Mouse (Mus musculus) neural tube, embryonic 15.5 days (tissue): ENCODE data around the gene Tom1l2. TPM values are rescaled to one million over a fixed set of nuclear protein-coding genes. Genes with fewer than 3 reads are reported as not detected.
A peak's percentile ranks its signal among the peaks of the same experiment; 100 is the strongest.

Experiments used
- ATAC-seq: fragments of 200-750 bp; cut with Nextera tagmentation; 2 replicates; pipeline ENCODE4 v1.8.0; 2017; ENCODE audit warnings: mild to moderate bottlenecking, moderate TSS enrichment, moderate library complexity; ENCODE audit not compliant: low FRiP score
- H3K27ac ChIP-seq: fragments of 300-500 bp; sonication (generic); replicated peaks from 2 replicates; pipeline ENCODE4 v1.5.1; 2015; ENCODE audit warnings: mild to moderate bottlenecking, inconsistent platforms
- H3K27me3 ChIP-seq: fragments of 300-500 bp; sonication (generic); replicated peaks from 2 replicates; pipeline ENCODE4 v1.6.1; 2015; ENCODE audit warnings: inconsistent platforms
- H3K36me3 ChIP-seq: fragments of 300-500 bp; sonication (generic); 2 replicates; pipeline ENCODE4 v1.6.1; 2015; ENCODE audit warnings: inconsistent platforms
- H3K4me1 ChIP-seq: fragments of 300-500 bp; sonication (generic); 2 replicates; pipeline ENCODE4 v1.6.1; 2015; ENCODE audit warnings: inconsistent platforms
- H3K4me2 ChIP-seq: fragments of 300-500 bp; sonication (generic); 2 replicates; pipeline ENCODE4 v1.6.1; 2015; ENCODE audit warnings: inconsistent platforms, mild to moderate bottlenecking, moderate library complexity
- H3K4me3 ChIP-seq: fragments of 300-500 bp; sonication (generic); replicated peaks from 2 replicates; pipeline ENCODE4 v1.5.1; 2015; ENCODE audit warnings: mild to moderate bottlenecking, inconsistent platforms
- H3K9ac ChIP-seq: fragments of 300-500 bp; sonication (generic); replicated peaks from 2 replicates; pipeline ENCODE4 v1.6.1; 2015; ENCODE audit warnings: mild to moderate bottlenecking, inconsistent platforms
- H3K9me3 ChIP-seq: fragments of 300-500 bp; sonication (generic); replicated peaks from 2 replicates; pipeline ENCODE4 v1.6.1; 2016; ENCODE audit warnings: inconsistent platforms
- WGBS: fragments of 180-500 bp; shearing (Covaris S2); methylation state at CpG from one replicate; pipeline ENCODE4 v1.1.7; 2015; ENCODE audit warnings: mixed read lengths; 5-methylcytosine and 5-hydroxymethylcytosine counted together
- polyA plus RNA-seq: library from polyadenylated mRNA; unstranded; fragments of >200 nt; fragmentation: Nextera tagmentation; extraction: Ambion mirVana; gene quantifications from 2 replicates; pipeline ENCODE4 v1.2.1, GENCODE M21; 2015

Tom1l2 gene
- 66.3 and 68.9 TPM in 2 replicates for polyA plus RNA-seq

GRCm38 (mm10) chr11:60352559-60353411 lies at the start of gene Tom1l2, which contains the start of gene Drc3:
Tom1l2 (minus strand) TSS chr11:60352905.
Drc3 (plus strand) TSS chr11:60353329.
- peak within 1 kb of the TSS; percentile 85 for H3K4me2 ChIP-seq
- peak within 1 kb of the TSS; percentile 87 for H3K27ac ChIP-seq
- WGBS = under 1% methylated on average over 57 of the region's 57 CpGs
- no peaks in the 10 kb centered on the region for H3K36me3 ChIP-seq
- peaks cover 26% of the 10 kb centered on the region for H3K4me1 ChIP-seq
- no peaks in the 10 kb centered on the region for H3K9me3 ChIP-seq
- H3K27me3 ChIP-seq = no peaks in the 10 kb centered on the region
- peak; percentile 99 for ATAC-seq
- H3K9ac ChIP-seq = peak within 1 kb of the TSS; percentile 71
- peak within 1 kb of the TSS; percentile 86 for H3K4me3 ChIP-seq

GRCm38 (mm10) chr11:60397172-60397571 lies 44.5 kb upstream of the Tom1l2 start:
- Histone ChIP-seq H3K4me1 (no peaks in the 10 kb centered on the region), H3K4me3 (no peak overlapping the region), H3K9ac (no peak overlapping the region), H3K27ac (no peak overlapping the region), H3K9me3 (no peaks in the 10 kb centered on the region), H3K27me3 (no peaks in the 10 kb centered on the region), H3K36me3 (peaks cover 22% of the 10 kb centered on the region), H3K4me2 (no peak overlapping the region)
- no peak for ATAC-seq
- WGBS = 90% methylated on average over 2 of the region's 2 CpGs

GRCm38 (mm10) chr11:60396546-60396945 lies 43.8 kb upstream of the Tom1l2 start:
- 57% methylated on average over 6 of the region's 6 CpGs for whole genome bisulfite sequencing
- no peaks in the 10 kb centered on the region for H3K4me1 ChIP-seq
- ATAC-seq = no peak

GRCm38 (mm10) chr11:60391346-60391745 lies 38.6 kb upstream of the Tom1l2 start:
- no peak overlapping the region for H3K4me2 ChIP-seq
- H3K27me3 ChIP-seq = no peaks in the 10 kb centered on the region
- H3K4me3 ChIP-seq = no peak overlapping the region
- no peak overlapping the region for H3K27ac ChIP-seq
- 92% methylated on average over 6 of the region's 6 CpGs for WGBS
- H3K9me3 ChIP-seq = no peaks in the 10 kb centered on the region
- H3K4me1 ChIP-seq = no peaks in the 10 kb centered on the region
- ATAC-seq = no peak
- no peak overlapping the region for H3K9ac ChIP-seq
- no peaks in the 10 kb centered on the region for H3K36me3 ChIP-seq

More at GRCm38 (mm10) chr11:60396546-60396945, 43.8 kb upstream of the Tom1l2 start:
- Histone ChIP-seq H3K9ac (no peak overlapping the region), H3K4me3 (no peak overlapping the region), H3K9me3 (no peaks in the 10 kb centered on the region), H3K27me3 (no peaks in the 10 kb centered on the region), H3K27ac (no peak overlapping the region), H3K36me3 (peaks cover 16% of the 10 kb centered on the region), H3K4me2 (no peak overlapping the region)

GRCm38 (mm10) chr11:60387944-60388343 lies 35.2 kb upstream of the Tom1l2 start:
- H3K4me2 ChIP-seq = no peak overlapping the region
- no peak overlapping the region for H3K27ac ChIP-seq
- H3K4me1 ChIP-seq = peaks cover 22% of the 10 kb centered on the region
- 91% methylated on average over 2 of the region's 2 CpGs for WGBS
- H3K27me3 ChIP-seq = no peaks in the 10 kb centered on the region
- no peaks in the 10 kb centered on the region for H3K9me3 ChIP-seq
- H3K36me3 ChIP-seq = no peaks in the 10 kb centered on the region
- H3K9ac ChIP-seq = no peak overlapping the region
- H3K4me3 ChIP-seq = no peak overlapping the region
- no peak for ATAC-seq

- Histone ChIP-seq H3K4me3 (no peak overlapping the region), H3K4me2 (no peak overlapping the region), H3K27me3 (no peaks in the 10 kb centered on the region), H3K9me3 (no peaks in the 10 kb centered on the region), H3K27ac (peak overlapping the region; percentile 83), H3K9ac (no peak overlapping the region), H3K36me3 (no peaks in the 10 kb centered on the region), H3K4me1 (peaks cover 22% of the 10 kb centered on the region)
- ATAC-seq = no peak
- WGBS = 59% methylated on average over 5 of the region's 5 CpGs
Observed at GRCm38 (mm10) chr11:60385946-60386345, 33.2 kb upstream of the Tom1l2 start.

- Histone ChIP-seq H3K27ac (peak overlapping the region; percentile 83), H3K27me3 (no peaks in the 10 kb centered on the region), H3K9me3 (no peaks in the 10 kb centered on the region), H3K4me2 (peak overlapping the region; percentile 48), H3K4me1 (peaks cover 22% of the 10 kb centered on the region), H3K36me3 (no peaks in the 10 kb centered on the region), H3K9ac (peak overlapping the region; percentile 35; the same call in 1 of the 2 replicates), H3K4me3 (0 out of 2 replicates have a peak overlapping the region, but pooled peaks have one; percentile 0)
- 2% methylated on average over 16 of the region's 16 CpGs for WGBS
- peak; percentile 88 for ATAC-seq
Observed at GRCm38 (mm10) chr11:60384762-60385421, 32.2 kb upstream of the Tom1l2 start.

GRCm38 (mm10) chr11:60383518-60383917 lies 30.8 kb upstream of the Tom1l2 start:
- Histone ChIP-seq H3K4me1 (peaks cover 22% of the 10 kb centered on the region), H3K9me3 (no peaks in the 10 kb centered on the region), H3K4me3 (no peak overlapping the region), H3K36me3 (no peaks in the 10 kb centered on the region), H3K9ac (no peak overlapping the region), H3K4me2 (no peak overlapping the region), H3K27me3 (no peaks in the 10 kb centered on the region), H3K27ac (no peak overlapping the region)
- 90% methylated on average over 6 of the region's 6 CpGs for WGBS
- ATAC-seq = no peak

GRCm38 (mm10) chr11:60374481-60374880 lies 21.8 kb upstream of the Tom1l2 start:
- Histone ChIP-seq H3K27me3 (no peaks in the 10 kb centered on the region), H3K4me2 (no peak overlapping the region), H3K4me3 (no peak overlapping the region), H3K27ac (no peak overlapping the region), H3K9ac (no peak overlapping the region), H3K9me3 (no peaks in the 10 kb centered on the region), H3K36me3 (no peaks in the 10 kb centered on the region), H3K4me1 (no peaks in the 10 kb centered on the region)
- WGBS = 85% methylated on average over 6 of the region's 6 CpGs
- ATAC-seq = no peak

GRCm38 (mm10) chr11:60370431-60370830 lies 17.7 kb upstream of the Tom1l2 start:
- Histone ChIP-seq H3K9me3 (no peaks in the 10 kb centered on the region), H3K27me3 (no peaks in the 10 kb centered on the region), H3K4me1 (0 out of 2 replicates have a peak, but pooled peaks cover 7% of the 10 kb centered on the region), H3K27ac (no peak overlapping the region), H3K4me3 (no peak overlapping the region), H3K4me2 (no peak overlapping the region), H3K9ac (no peak overlapping the region), H3K36me3 (no peaks in the 10 kb centered on the region)
- ATAC-seq = no peak
- 87% methylated on average over 13 of the region's 13 CpGs for WGBS

GRCm38 (mm10) chr11:60369448-60369847 lies 16.7 kb upstream of the Tom1l2 start:
- ATAC-seq = no peak
- Histone ChIP-seq H3K27ac (no peak overlapping the region), H3K4me3 (no peak overlapping the region), H3K27me3 (no peaks in the 10 kb centered on the region), H3K9ac (no peak overlapping the region), H3K4me2 (no peak overlapping the region), H3K36me3 (no peaks in the 10 kb centered on the region), H3K9me3 (no peaks in the 10 kb centered on the region), H3K4me1 (0 out of 2 replicates have a peak, but pooled peaks cover 7% of the 10 kb centered on the region)
- WGBS = 27% methylated on average over 4 of the region's 4 CpGs
